Mouse (Mus musculus): ENCODE data around the gene Doxl2.

DNA sequence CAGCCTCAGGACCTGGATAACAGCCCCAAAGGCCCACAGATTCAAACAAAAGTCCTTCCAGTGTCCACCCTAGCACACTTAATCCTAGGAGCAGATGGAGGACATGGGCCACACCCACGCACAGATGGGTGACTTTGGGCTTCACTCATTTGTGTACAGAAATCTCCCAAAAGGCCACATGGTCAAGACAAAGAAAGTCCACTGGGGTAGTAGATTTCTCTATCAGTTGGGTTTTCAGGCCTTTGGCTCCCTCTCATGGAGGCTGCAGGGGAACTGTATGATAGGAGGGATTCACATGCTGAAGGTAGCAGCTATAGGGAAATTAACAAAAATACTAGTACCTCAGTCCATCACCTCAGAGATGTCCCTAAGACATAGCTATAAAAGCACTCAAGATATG lies 16.7 kb upstream of the Doxl2 start:
- TF ChIP-seq CTCF (IDR thresholded peaks at IDR 0.05; ENCODE audit: borderline replicate concordance, control insufficient read depth, extremely low read depth, insufficient read depth, low read length, poor library complexity) (no peak), POLR2A (IDR thresholded peaks at IDR 0.05; ENCODE audit: control insufficient read depth, extremely low read depth, insufficient read depth, low read length, poor library complexity) (no peak)
